Mouse (Mus musculus): Measurements from ENCODE around the gene Nppa. TPM values are rescaled to one million over a fixed set of nuclear protein-coding genes. Genes with fewer than 3 reads are reported as not detected.

Gene Nppa
- polyA plus RNA-seq, 1 experiment from 2014 or later, result 0.76 TPM

DNA sequence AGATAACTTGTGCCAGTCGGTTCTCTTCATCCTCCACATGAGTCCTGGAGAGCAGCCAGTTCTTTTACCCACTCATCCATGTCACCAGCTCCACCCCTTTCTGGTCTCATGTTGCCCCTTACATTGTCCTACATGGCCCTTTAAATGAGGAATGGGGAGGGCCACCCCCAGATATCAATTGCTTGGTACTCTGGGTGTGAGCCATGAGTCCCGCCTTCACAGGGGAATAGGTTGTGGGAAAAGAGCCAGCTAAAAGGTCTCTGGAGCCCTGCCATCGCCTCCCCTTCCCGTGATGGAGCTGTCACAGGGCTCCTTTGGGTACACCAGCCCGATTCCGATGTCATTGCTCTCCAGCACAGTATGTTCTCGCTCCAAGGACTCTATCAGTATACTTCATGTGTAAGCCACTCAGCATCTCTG, 21.1 kb upstream of the Nppa start:
- Histone ChIP-seq H3K9ac (replicated peaks) (no peak overlapping the region), H3K36me3 (no peaks in the 10 kb centered on the region), H3K27me3 (peaks cover 5% of the 10 kb centered on the region; the same call in 1 of the 2 replicates), H3K4me2 (replicated peaks) (no peak overlapping the region), H3K9me3 (peaks cover 2% of the 10 kb centered on the region; the same call in 1 of the 2 replicates), H3K4me3 (no peak overlapping the region), H3K27ac (replicated peaks) (no peak overlapping the region), H3K4me1 (no peaks in the 10 kb centered on the region)
- 55% methylated on average over 7 of the region's 7 CpGs for WGBS
- ATAC-seq (replicated peaks), result no peak

DNA sequence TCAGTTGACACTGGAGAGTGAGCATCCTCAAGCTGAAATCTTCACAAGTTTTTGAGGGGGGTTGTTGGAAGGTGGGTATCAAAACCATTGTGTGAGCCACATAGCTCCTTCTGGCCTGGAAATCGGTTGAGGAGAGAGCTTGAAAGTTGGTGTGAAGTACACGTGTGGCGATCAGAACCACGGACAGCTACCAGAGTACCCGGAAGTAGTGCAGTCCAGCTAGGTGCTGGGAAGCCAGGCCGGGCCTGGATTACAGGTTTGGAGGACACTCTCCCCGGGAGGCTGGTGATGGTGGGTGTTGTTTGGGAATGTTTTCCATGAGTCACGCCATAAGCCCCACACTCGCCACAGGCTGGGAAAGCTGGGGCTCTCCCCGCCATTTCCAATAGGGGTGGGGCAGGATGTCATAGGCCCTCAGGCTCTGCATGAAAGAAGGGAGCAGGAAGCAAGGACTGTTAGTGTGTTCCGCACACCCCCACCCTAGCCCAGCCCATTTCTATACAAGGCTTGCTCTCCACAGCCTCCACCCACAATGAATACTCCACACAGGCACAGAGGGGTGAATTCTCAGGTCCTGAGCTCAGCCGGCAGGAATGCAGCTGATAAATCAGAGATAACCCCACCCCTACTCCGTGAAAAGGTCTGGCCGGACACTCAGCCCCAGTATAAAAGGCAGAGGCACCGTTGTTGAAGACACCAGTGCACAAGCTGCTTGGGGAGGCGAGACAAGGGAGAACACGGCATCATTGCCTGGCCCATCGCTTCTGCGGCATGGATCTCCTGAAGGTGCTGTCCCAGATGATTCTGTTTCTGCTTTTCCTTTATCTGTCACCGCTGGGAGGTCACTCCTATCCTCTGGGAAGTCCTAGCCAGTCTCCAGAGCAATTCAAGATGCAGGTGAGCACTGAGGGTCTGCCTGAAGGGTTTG, 15.1 kb upstream of the Nppa start, which contains the start of gene Nppb:
Gene Nppb, plus strand, starts transcription at position 584 of the 928 bp plus-strand sequence.
- Histone ChIP-seq H3K4me3 (no peak within 1 kb of the TSS), H3K9me3 (no peaks in the 10 kb centered on the region), H3K4me1 (no peaks in the 10 kb centered on the region), H3K9ac (replicated peaks) (no peak within 1 kb of the TSS), H3K36me3 (no peaks in the 10 kb centered on the region), H3K4me2 (replicated peaks) (no peak within 1 kb of the TSS), H3K27me3 (peaks cover 5% of the 10 kb centered on the region; the same call in 1 of the 2 replicates), H3K27ac (replicated peaks) (no peak within 1 kb of the TSS)
- 38% methylated on average over 20 of the region's 20 CpGs for WGBS
- no peak for ATAC-seq (replicated peaks)

DNA sequence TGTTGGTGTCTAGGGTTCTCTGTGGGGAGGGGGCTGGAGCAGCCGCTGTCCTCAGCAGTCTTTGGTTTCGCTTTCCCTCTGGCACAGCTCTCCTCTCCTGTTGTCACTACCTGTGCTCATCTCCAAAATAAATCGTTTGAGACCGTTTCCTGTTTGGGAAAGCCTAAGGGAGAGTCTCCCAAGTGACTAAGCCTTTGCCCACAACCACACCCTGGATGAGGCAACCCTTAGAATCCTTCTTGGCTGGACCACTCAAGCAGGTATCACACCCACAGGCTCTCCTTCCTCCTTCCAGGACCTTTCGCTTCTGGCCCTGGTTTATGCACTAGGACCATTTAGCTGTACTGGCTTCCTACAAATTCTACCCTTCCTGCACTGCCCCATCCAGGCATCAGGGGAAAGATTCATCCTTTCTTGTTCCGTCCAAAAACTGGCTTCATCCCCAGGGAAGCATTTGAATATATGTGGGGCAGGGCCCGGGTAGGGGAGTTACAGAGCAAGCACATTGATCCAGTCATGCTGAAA, 6.9 kb upstream of the Nppa start:
- Histone ChIP-seq H3K9ac (replicated peaks) (no peak overlapping the region), H3K27me3 (no peaks in the 10 kb centered on the region), H3K9me3 (no peaks in the 10 kb centered on the region), H3K4me2 (replicated peaks) (no peak overlapping the region), H3K4me3 (no peak overlapping the region), H3K4me1 (no peaks in the 10 kb centered on the region), H3K27ac (replicated peaks) (no peak overlapping the region), H3K36me3 (no peaks in the 10 kb centered on the region)
- no peak for ATAC-seq (replicated peaks)
- 67% methylated on average over 7 of the region's 7 CpGs for WGBS

DNA sequence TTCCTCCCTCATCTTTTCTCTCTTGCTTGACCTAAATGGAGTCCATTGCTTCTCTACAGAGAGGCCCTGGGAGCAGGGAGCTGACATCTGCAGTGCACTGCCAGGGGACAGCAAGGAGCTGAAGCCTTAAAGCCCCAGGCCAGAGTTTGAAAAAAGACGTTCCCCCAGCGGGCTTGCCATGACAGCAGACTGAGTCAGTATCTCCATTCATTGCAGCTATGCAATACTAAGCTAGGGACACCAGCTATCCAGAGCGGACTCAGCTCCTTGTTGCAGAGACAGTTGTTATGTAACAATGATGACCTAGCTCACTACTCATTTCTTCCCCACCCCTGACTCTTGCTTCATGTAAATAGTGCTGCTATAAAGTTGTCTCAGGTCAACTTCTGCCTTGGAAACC, 5.2 kb upstream of the Nppa start:
- Histone ChIP-seq H3K4me3 (no peak overlapping the region), H3K27ac (replicated peaks) (no peak overlapping the region), H3K4me1 (no peaks in the 10 kb centered on the region), H3K27me3 (no peaks in the 10 kb centered on the region), H3K9ac (replicated peaks) (no peak overlapping the region), H3K4me2 (replicated peaks) (no peak overlapping the region), H3K36me3 (no peaks in the 10 kb centered on the region), H3K9me3 (no peaks in the 10 kb centered on the region)
- 89% methylated on average over 3 of the region's 3 CpGs for WGBS
- no peak for ATAC-seq (replicated peaks)

DNA sequence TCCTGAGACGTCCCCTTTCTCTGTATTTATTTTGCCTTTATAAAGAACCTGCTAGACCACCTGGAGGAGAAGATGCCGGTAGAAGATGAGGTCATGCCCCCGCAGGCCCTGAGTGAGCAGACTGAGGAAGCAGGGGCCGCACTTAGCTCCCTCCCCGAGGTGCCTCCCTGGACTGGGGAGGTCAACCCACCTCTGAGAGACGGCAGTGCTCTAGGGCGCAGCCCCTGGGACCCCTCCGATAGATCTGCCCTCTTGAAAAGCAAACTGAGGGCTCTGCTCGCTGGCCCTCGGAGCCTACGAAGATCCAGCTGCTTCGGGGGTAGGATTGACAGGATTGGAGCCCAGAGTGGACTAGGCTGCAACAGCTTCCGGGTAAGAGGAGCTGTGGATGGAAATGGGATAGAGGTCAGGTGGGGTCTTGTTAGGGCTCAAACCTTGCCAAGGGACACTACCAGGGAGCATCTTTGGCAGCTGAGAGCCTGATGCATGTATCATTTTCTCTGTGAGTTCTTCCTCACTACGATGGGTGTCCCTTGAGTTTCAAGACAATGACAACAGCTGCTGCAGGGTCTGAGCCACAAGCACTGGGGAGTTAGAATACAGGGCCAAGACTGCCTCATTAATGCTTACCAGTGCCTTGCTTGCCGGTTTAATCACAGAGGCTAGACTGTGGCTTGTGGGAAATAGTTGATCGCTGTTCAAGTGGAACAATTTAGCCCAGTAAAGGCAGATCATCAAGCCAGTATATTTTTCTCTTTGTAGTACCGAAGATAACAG, 679 bp downstream of the Nppa start:
- no peak overlapping the region for H3K4me3 ChIP-seq
- 0 out of 2 replicates have a peak, but pooled peaks cover 4% of the 10 kb centered on the region for H3K4me1 ChIP-seq
- ATAC-seq (replicated peaks), result 0 out of 2 replicates have a peak, but pooled peaks have one; percentile 34
- H3K27me3 ChIP-seq, result no peaks in the 10 kb centered on the region
- H3K4me2 ChIP-seq (replicated peaks), result no peak overlapping the region
- 0 out of 2 replicates have a peak overlapping the region, but pooled peaks have one; percentile 25 for H3K27ac ChIP-seq (replicated peaks)
- peaks cover 23% of the 10 kb centered on the region for H3K36me3 ChIP-seq
- WGBS, result 80% methylated on average over 17 of the region's 17 CpGs
- no peak overlapping the region for H3K9ac ChIP-seq (replicated peaks)
- H3K9me3 ChIP-seq, result no peaks in the 10 kb centered on the region

DNA sequence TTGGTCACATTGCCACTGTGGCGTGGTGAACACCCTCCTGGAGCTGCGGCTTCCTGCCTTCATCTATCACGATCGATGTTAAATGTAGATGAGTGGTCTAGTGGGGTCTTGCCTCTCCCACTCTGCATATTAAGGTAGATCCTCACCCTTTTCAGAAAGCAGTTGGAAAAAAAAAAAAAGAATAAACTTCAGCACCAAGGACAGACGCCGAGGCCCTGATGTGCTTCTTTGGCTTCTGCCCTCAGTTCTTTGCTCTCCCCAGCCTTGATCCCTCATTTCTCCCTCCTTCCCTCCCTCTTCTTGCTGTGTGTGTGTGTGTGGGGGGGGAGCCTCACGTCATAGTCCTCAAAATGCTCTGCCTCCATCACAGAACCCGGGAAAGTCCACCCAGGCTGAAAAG, 1.3 kb downstream of the Nppa start:
- H3K27ac ChIP-seq (replicated peaks), result no peak overlapping the region
- no peak overlapping the region for H3K4me2 ChIP-seq (replicated peaks)
- no peaks in the 10 kb centered on the region for H3K9me3 ChIP-seq
- no peak overlapping the region for H3K4me3 ChIP-seq
- 0 out of 2 replicates have a peak, but pooled peaks cover 4% of the 10 kb centered on the region for H3K4me1 ChIP-seq
- 49% methylated on average over 8 of the region's 8 CpGs for WGBS
- no peaks in the 10 kb centered on the region for H3K27me3 ChIP-seq
- no peak overlapping the region for H3K9ac ChIP-seq (replicated peaks)
- peaks cover 30% of the 10 kb centered on the region for H3K36me3 ChIP-seq
- no peak for ATAC-seq (replicated peaks)

DNA sequence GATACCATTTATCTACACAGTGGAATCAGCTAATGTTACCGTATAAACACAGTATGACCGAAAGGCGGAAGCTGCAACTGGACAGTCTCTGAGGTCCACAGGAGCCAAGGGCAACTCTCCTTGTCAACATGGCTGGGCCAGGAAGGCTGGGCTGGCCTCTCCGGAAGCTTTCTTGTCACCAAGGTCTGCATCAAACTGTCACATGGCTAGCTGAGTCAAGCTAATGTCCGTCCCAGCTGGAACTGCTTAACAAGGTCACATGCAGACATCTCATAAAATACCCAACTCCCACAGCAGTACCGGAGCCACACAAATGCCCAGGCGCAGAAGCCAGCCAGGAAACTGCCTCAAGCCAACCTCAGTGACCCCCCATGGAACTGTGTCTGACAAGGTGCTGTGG, 3.8 kb downstream of the Nppa start:
- no peak for ATAC-seq (replicated peaks)
- H3K4me3 ChIP-seq, result no peak overlapping the region
- no peaks in the 10 kb centered on the region for H3K27me3 ChIP-seq
- H3K4me2 ChIP-seq (replicated peaks), result no peak overlapping the region
- H3K27ac ChIP-seq (replicated peaks), result no peak overlapping the region
- no peak overlapping the region for H3K9ac ChIP-seq (replicated peaks)
- 0 out of 2 replicates have a peak, but pooled peaks cover 4% of the 10 kb centered on the region for H3K4me1 ChIP-seq
- H3K36me3 ChIP-seq, result peaks cover 55% of the 10 kb centered on the region
- H3K9me3 ChIP-seq, result no peaks in the 10 kb centered on the region
- WGBS, result 92% methylated on average over 7 of the region's 7 CpGs

DNA sequence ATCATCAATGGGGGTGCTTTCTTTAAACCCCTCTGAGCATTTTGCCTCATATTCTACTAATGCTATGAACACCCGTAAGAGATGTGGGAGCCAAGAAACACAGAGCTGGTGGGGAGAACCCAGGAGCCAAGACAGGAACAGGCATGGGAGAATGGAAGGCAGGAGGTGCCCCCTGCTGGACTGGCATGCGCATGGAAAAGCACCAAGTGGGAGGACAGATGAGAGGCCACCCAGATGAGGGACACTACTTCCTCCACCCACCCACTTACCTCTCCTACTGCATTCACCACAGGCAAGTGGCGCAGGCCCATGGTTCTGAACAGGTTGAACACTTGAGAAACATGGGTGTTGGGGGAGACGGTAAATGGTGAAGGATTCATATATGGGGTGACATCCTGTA, 7.9 kb downstream of the Nppa start:
- WGBS, result 76% methylated on average over 4 of the region's 4 CpGs
- H3K27ac ChIP-seq (replicated peaks), result no peak overlapping the region

DNA sequence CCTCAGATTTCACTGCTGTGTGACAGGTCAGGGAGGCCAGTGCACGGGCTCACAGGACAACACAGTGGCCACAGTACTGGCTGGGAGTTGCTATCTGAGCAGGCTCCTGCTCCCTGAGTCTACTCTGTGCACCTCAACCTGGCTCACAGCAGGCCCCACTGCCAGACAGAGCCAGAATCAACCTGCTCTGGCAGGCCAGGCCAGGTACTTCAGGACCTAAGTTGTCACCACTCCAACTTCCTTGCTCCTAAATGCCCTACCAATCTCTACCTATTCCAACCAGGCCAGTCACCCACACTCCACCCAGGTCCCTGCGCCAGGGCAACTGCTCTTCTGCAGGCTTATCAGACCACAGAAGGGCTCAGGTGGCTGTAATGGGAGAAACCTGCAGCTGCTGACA, 9.1 kb downstream of the Nppa start:
- Histone ChIP-seq H3K4me3 (no peak overlapping the region), H3K9ac (replicated peaks) (no peak overlapping the region), H3K4me1 (no peaks in the 10 kb centered on the region), H3K27ac (replicated peaks) (no peak overlapping the region), H3K36me3 (peaks cover 100% of the 10 kb centered on the region), H3K27me3 (no peaks in the 10 kb centered on the region), H3K9me3 (no peaks in the 10 kb centered on the region), H3K4me2 (replicated peaks) (no peak overlapping the region)
- ATAC-seq (replicated peaks), result no peak
- 92% methylated on average over 2 of the region's 2 CpGs for WGBS

More for the DNA sequence above, 7.9 kb downstream of the Nppa start:
- no peak overlapping the region for H3K4me2 ChIP-seq (replicated peaks)
- peak; percentile 38; the same call in 1 of the 2 replicates for ATAC-seq (replicated peaks)
- H3K36me3 ChIP-seq, result peaks cover 95% of the 10 kb centered on the region
- H3K9me3 ChIP-seq, result no peaks in the 10 kb centered on the region
- no peak overlapping the region for H3K4me3 ChIP-seq
- H3K9ac ChIP-seq (replicated peaks), result no peak overlapping the region
- H3K27me3 ChIP-seq, result no peaks in the 10 kb centered on the region
- no peaks in the 10 kb centered on the region for H3K4me1 ChIP-seq

DNA sequence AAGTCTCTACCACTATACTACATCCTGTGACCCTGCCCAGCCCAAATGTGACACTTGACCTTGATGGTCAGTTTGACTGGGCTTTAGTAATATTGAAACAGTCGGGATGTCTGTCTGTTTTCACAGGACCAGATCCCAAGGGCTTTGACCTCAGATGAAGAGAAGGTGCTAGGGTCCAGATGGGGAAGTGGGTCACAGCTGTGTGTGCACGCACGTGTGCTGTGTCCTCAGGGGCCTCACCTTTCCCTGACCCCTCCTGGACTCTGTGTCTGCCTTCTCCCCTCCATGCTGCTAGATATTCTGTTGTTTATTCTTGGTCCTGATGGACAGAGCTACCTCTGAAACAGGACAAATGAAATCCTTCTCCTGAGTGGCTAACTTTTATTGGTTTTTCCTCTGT, 10.8 kb downstream of the Nppa start:
- Histone ChIP-seq H3K4me3 (no peak overlapping the region), H3K4me1 (no peaks in the 10 kb centered on the region), H3K27me3 (no peaks in the 10 kb centered on the region), H3K9me3 (no peaks in the 10 kb centered on the region), H3K4me2 (replicated peaks) (no peak overlapping the region), H3K27ac (replicated peaks) (no peak overlapping the region), H3K9ac (replicated peaks) (no peak overlapping the region), H3K36me3 (peaks cover 100% of the 10 kb centered on the region)
- no peak for ATAC-seq (replicated peaks)
- 93% methylated on average over 3 of the region's 3 CpGs for WGBS

DNA sequence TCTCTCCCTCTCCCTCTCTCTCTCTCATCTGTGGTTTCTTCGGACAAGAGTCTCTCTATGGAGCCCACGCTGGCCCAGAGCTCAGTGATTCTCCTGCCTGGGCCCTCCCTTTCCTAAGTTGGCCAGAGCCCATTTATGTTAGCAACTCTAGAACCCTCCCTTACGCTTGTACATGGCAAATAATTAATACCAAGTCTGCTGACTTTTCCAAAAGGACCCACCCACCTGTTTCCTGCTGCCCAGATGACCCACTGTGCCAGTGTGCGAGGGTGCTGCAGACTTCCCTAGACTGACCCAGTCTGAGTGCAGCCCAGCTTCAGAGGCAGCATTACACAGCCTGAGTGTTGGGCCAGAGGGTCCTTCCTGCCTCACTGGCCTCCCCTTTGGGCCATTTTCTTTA, 11.7 kb downstream of the Nppa start:
- peaks cover 100% of the 10 kb centered on the region for H3K36me3 ChIP-seq
- no peak overlapping the region for H3K4me3 ChIP-seq
- H3K9ac ChIP-seq (replicated peaks), result no peak overlapping the region
- H3K27me3 ChIP-seq, result no peaks in the 10 kb centered on the region
- H3K27ac ChIP-seq (replicated peaks), result no peak overlapping the region
- H3K9me3 ChIP-seq, result no peaks in the 10 kb centered on the region
- 90% methylated on average over 4 of the region's 4 CpGs for WGBS
- no peak overlapping the region for H3K4me2 ChIP-seq (replicated peaks)
- no peak for ATAC-seq (replicated peaks)
- H3K4me1 ChIP-seq, result no peaks in the 10 kb centered on the region

DNA sequence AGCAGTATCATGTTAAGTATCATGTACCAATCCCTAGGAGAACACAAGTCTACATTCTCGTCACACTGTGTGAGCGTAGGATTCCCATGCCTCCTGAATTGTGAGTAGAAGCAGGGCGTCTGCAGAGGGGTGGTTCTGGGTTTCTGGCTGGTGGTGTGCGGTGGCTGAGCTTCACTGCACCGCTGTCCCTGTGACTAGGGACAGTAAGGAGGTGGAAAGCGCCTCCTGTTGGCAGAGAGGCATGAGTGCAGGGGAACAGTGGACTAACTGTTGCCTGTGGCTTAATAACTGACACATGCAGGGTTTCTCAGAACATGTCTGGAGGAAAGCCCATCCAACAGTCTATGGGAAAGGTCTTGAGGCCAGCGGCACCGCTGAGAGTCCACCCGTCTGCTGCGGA, 14.9 kb downstream of the Nppa start:
- H3K4me1 ChIP-seq, result peaks cover 9% of the 10 kb centered on the region
- no peak overlapping the region for H3K4me3 ChIP-seq
- WGBS, result 86% methylated on average over 10 of the region's 10 CpGs
- H3K27me3 ChIP-seq, result no peaks in the 10 kb centered on the region
- ATAC-seq (replicated peaks), result no peak
- no peak overlapping the region for H3K4me2 ChIP-seq (replicated peaks)
- H3K36me3 ChIP-seq, result peaks cover 97% of the 10 kb centered on the region
- no peak overlapping the region for H3K9ac ChIP-seq (replicated peaks)
- H3K9me3 ChIP-seq, result no peaks in the 10 kb centered on the region
- H3K27ac ChIP-seq (replicated peaks), result no peak overlapping the region

Data from forebrain, embryonic 15.5 days (tissue).